Mouse (Mus musculus) spleen, adult 2 months (tissue): Measurements from ENCODE around the gene Ntm.

Experiments
- CTCF ChIP-seq: fragments of 200-500 bp; IDR thresholded peaks from 2 replicates; pipeline ENCODE4 v1.5.1; 2011; ENCODE audit warnings: mild to moderate bottlenecking, inconsistent platforms; ENCODE audit not compliant: insufficient read depth, insufficient read length, insufficient replicate concordance; ENCODE audit errors: extremely low read depth
- POLR2A ChIP-seq: fragments of 200-500 bp; IDR thresholded peaks from 2 replicates; pipeline ENCODE4 v1.6.1; 2011; ENCODE audit warnings: low read depth, low read length, inconsistent platforms

GRCm38 (mm10) chr9:29430189-29430588, 532.8 kb downstream of the Ntm start:
- TF ChIP-seq POLR2A, result no peak
- no peak for TF ChIP-seq CTCF
